Mouse (Mus musculus) right cerebral cortex, postnatal 25 days (tissue): ENCODE results near the gene Plxna2.

Experiments
- DNase-seq: peaks from one replicate; pipeline ENCODE4 v3.0.0; 2022

Plxna2 gene

DNA sequence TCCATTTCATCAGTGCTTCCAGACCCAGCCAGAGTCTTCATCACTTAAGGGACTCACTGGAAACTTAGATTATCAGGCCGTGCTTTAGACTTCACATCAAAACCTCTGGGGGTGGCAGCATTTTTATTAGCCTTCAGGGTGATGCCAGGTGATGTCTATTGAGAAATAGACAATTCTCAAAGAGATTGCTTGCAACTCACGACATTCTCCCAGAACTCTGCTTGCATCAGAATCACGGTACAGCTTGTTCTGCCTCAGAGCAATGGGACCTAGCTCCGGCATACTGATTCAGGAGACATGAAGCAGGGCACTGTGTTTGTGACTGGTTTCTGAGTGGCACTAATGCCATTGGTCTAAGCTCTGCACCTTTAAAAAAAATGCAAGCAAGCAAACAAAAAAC lies 218.7 kb downstream of the Plxna2 start:
- DNase-seq: no peak

DNA sequence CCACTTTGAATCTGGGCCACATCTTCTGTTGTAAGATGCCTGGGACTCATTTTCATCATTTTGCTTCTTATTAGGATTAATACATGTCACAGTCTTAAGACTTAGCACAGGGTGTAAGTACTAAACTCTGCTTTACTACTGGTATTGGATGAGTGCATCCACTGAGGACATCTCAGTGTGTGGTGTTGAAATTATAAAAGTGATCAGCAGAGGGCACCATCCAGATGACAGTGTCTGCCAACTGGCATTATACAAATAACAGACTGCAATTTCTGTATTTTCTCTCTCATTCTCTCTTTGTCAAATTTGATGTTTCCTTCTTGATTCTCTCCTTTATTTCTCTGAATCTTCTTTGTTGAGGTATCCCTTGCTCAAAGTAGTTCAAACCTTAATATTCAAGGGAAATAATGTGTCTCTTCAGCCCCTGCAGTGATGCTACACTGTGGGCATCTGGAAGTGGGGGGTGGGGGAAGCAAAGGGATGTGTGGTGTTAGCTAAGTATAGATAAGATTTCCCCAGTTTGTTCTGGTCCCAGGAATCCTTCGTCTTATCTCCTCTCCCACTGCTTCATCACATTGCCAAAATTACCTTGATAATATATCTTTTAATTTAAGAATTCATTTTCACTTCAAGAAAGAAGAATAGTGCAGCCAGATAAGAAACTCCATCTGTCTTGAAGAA lies 221.4 kb downstream of the Plxna2 start:
- DNase-seq: no peak

DNA sequence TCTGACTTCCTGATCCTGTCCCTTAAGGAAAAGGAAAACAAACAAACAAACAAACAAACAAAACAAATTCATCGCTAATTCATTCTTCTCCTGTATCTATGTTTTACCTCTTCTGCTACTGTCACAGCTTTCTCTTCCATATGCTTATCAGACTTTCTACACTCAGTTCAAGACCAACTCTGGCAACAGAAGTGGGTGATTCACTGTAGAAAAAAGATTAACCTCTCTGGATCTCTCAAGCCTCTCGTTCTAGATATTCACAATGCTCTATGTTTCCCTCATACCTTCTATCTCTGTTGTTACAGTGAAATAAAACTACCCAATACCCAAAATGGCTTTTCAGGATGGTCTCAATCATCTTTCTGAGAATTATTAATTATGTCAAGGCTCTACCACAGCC lies 225.0 kb downstream of the Plxna2 start:
- DNase-seq: no peak

DNA sequence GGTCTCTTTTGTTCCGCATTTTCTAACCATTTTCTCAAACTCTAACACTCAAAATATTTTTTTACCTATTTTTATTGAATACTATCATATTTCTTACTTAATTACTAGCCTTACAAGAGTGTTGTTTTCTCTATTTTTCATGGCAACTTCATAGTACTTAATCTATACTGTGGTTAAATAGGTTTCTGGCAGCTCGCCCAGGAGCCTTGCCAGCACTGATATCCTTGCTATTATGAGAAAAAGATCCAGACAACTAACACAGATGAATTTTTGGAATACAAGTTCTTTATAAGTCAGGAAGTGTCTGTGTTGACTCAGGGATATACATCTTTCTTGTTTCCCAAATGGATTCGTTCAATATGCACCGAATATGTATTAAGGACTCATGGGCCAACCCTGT lies 229.0 kb downstream of the Plxna2 start:
- DNase-seq: no peak

DNA sequence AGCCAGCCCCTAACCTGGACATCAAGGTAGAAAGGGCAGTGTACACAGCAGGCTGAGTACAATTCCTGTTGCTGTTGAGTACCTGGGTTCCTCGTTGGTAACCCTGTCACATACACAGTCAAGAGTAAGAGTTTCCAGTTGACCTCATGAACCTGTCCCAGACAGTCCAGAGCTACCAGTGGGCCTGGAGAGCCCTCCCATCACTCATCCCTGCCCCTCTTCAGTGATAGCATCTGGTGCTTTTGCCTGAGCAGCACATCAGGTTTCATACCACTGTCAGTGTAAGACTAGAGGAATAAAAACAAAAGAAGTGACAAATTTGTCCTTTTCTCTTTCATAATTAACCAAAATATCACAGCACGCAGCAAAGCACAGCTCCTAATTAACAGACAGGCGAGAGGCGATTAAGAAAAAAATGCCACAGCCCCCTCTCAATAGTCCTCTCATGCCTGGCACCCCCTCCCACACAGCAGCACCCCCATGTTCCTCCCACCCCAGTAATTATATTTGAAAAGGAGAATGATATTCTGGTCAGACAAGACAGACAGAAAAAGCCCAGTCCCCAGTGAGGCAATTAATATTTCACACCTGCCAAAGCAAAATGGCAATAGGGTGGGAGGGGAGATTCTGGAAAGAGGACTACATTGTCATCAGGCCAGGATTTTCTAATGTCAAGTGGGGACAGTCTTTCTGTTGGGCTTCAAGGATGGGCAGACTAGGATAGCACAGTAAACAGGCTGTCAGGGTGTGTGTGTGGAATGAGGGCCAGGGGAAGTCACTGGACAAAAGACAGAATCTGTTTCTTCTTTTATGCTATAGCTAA lies 233.4 kb downstream of the Plxna2 start:
- no peak for DNase-seq

DNA sequence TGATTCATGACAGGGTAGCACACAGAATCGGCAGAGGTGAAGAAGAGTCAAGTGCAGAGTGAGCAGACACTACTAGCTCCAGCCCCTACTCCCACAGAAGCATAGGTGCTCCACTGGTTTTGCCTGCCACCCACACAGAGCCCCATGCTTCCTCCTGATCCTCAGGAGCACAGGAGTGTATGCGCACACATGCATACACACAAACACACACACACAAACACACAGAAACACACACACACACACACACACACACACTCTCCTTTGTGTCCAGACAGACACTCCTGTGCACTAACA lies 234.0 kb downstream of the Plxna2 start:
- DNase-seq: no peak
